Mouse (Mus musculus): ENCODE measurements around the gene Casq2.

The Casq2 gene

GRCm38 (mm10) chr3:102081862-102082261, 4.4 kb upstream of the Casq2 start:
- DNase-seq (ENCODE audit: low read depth, low spot score) = peak; percentile 75

- DNase-seq (ENCODE audit: low read depth, low spot score) = no peak
Observed at GRCm38 (mm10) chr3:102083589-102084230, 2.5 kb upstream of the Casq2 start.

GRCm38 (mm10) chr3:102084833-102085491, 1.3 kb upstream of the Casq2 start:
- no peak for DNase-seq (ENCODE audit: low read depth, low spot score)

- DNase-seq (ENCODE audit: low read depth, low spot score) = no peak
Observed at GRCm38 (mm10) chr3:102085719-102086118, 496 bp upstream of the Casq2 start.

GRCm38 (mm10) chr3:102094841-102095240, 8.6 kb downstream of the Casq2 start:
- DNase-seq (ENCODE audit: low read depth, low spot score) = no peak

- no peak for DNase-seq (ENCODE audit: low read depth, low spot score)
Observed at GRCm38 (mm10) chr3:102095412-102095811, 9.2 kb downstream of the Casq2 start.

GRCm38 (mm10) chr3:102096366-102096765, 10.2 kb downstream of the Casq2 start:
- DNase-seq (ENCODE audit: low read depth, low spot score) = no peak

GRCm38 (mm10) chr3:102096976-102097375, 10.8 kb downstream of the Casq2 start:
- no peak for DNase-seq (ENCODE audit: low read depth, low spot score)

- no peak for DNase-seq (ENCODE audit: low read depth, low spot score)
Observed at GRCm38 (mm10) chr3:102099242-102099641, 13.0 kb downstream of the Casq2 start.

- DNase-seq (ENCODE audit: low read depth, low spot score) = no peak
Observed at GRCm38 (mm10) chr3:102099793-102100192, 13.6 kb downstream of the Casq2 start.

GRCm38 (mm10) chr3:102101445-102101844, 15.2 kb downstream of the Casq2 start:
- no peak for DNase-seq (ENCODE audit: low read depth, low spot score)

- DNase-seq (ENCODE audit: low read depth, low spot score) = peak; percentile 49
Observed at GRCm38 (mm10) chr3:102103811-102104565, 17.8 kb downstream of the Casq2 start.

GRCm38 (mm10) chr3:102108201-102108600, 22.0 kb downstream of the Casq2 start:
- DNase-seq (ENCODE audit: low read depth, low spot score) = no peak

GRCm38 (mm10) chr3:102111979-102112599, 25.9 kb downstream of the Casq2 start:
- peak; percentile 31 for DNase-seq (ENCODE audit: low read depth, low spot score)

- DNase-seq (ENCODE audit: low read depth, low spot score) = no peak
Observed at GRCm38 (mm10) chr3:102120947-102121346, 34.7 kb downstream of the Casq2 start.

- no peak for DNase-seq (ENCODE audit: low read depth, low spot score)
Observed at GRCm38 (mm10) chr3:102122046-102122445, 35.8 kb downstream of the Casq2 start.

GRCm38 (mm10) chr3:102123654-102124053, 37.4 kb downstream of the Casq2 start:
- no peak for DNase-seq (ENCODE audit: low read depth, low spot score)

- no peak for DNase-seq (ENCODE audit: low read depth, low spot score)
Observed at GRCm38 (mm10) chr3:102125546-102125945, 39.3 kb downstream of the Casq2 start.

- DNase-seq (ENCODE audit: low read depth, low spot score) = no peak
Observed at GRCm38 (mm10) chr3:102127114-102127513, 40.9 kb downstream of the Casq2 start.

- DNase-seq (ENCODE audit: low read depth, low spot score) = no peak
Observed at GRCm38 (mm10) chr3:102128242-102128641, 42.0 kb downstream of the Casq2 start.

- DNase-seq (ENCODE audit: low read depth, low spot score) = no peak
Observed at GRCm38 (mm10) chr3:102130478-102130877, 44.3 kb downstream of the Casq2 start.

GRCm38 (mm10) chr3:102131627-102132324, 45.6 kb downstream of the Casq2 start:
- DNase-seq (ENCODE audit: low read depth, low spot score) = no peak
